Mouse (Mus musculus) heart, embryonic 12.5 days (tissue): ENCODE measurements around the gene Olfr332. TPM values are rescaled to one million over a fixed set of nuclear protein-coding genes. Genes with fewer than 3 reads are reported as not detected.

Experiments used
- polyA plus RNA-seq: library from polyadenylated mRNA; unstranded; fragments of >200 nt; fragmentation: Nextera tagmentation; extraction: Ambion mirVana; gene quantifications from 2 replicates; pipeline ENCODE4 v1.2.1, GENCODE M21; 2016

Gene Olfr332
- polyA plus RNA-seq, 1 experiment from 2014 or later, result not detected

Other genes with a start within 250 kb of the Olfr332 start
- not detected in 2 replicates for gene 4930438A08Rik, start 217.8 kb downstream of the Olfr332 start, polyA plus RNA-seq
- 14.9 and 15.5 TPM in 2 replicates for gene Zfp692, start 185.5 kb downstream of the Olfr332 start, polyA plus RNA-seq
- 32.4 and 33.6 TPM in 2 replicates for gene Zfp672, start 162.2 kb downstream of the Olfr332 start, polyA plus RNA-seq
- 26.6 and 27.8 TPM in 2 replicates for gene Sh3bp5l, start 161.8 kb downstream of the Olfr332 start, polyA plus RNA-seq
- not detected in 2 replicates for gene Lypd8, start 113.5 kb downstream of the Olfr332 start, polyA plus RNA-seq
- gene 1810065E05Rik, start 71.4 kb downstream of the Olfr332 start, polyA plus RNA-seq, result not detected in 2 replicates
- gene Gm12253, start 60.0 kb downstream of the Olfr332 start, polyA plus RNA-seq, result not detected in 2 replicates
- gene Lypd9, start 39.6 kb downstream of the Olfr332 start, polyA plus RNA-seq, result not detected in 2 replicates
- gene Olfr30, start 30.3 kb downstream of the Olfr332 start, polyA plus RNA-seq, result not detected in 2 replicates
- gene Olfr331, start 10.0 kb upstream of the Olfr332 start, polyA plus RNA-seq, result not detected in 2 replicates
- gene Olfr330, start 42.3 kb upstream of the Olfr332 start, polyA plus RNA-seq, result not detected in 2 replicates
- gene Olfr329-ps, start 53.9 kb upstream of the Olfr332 start, polyA plus RNA-seq, result not detected in 2 replicates
- not detected in 2 replicates for gene Olfr328, start 63.1 kb upstream of the Olfr332 start, polyA plus RNA-seq
- gene Olfr224, start 78.0 kb upstream of the Olfr332 start, polyA plus RNA-seq, result not detected in 2 replicates
- not detected in 2 replicates for gene Olfr325, start 85.2 kb upstream of the Olfr332 start, polyA plus RNA-seq
- gene Olfr324, start 102.6 kb upstream of the Olfr332 start, polyA plus RNA-seq, result not detected in 2 replicates
- not detected in 2 replicates for gene 2210407C18Rik, start 123.5 kb upstream of the Olfr332 start, polyA plus RNA-seq
- not detected in 2 replicates for gene Olfr323, start 137.9 kb upstream of the Olfr332 start, polyA plus RNA-seq
- gene Trim58, start 147.9 kb upstream of the Olfr332 start, polyA plus RNA-seq, result 1.5 and 2.0 TPM in 2 replicates
- not detected in 2 replicates for gene Olfr322, start 166.2 kb upstream of the Olfr332 start, polyA plus RNA-seq
- gene Olfr320, start 188.5 kb upstream of the Olfr332 start, polyA plus RNA-seq, result not detected in 2 replicates
- gene Olfr319, start 206.6 kb upstream of the Olfr332 start, polyA plus RNA-seq, result not detected in 2 replicates
- gene Olfr318, start 231.5 kb upstream of the Olfr332 start, polyA plus RNA-seq, result not detected in 2 replicates
- gene Olfr317, start 246.7 kb upstream of the Olfr332 start, polyA plus RNA-seq, result not detected in 2 replicates